Mouse (Mus musculus): ENCODE measurements around the gene Vim. TPM values are rescaled to one million over a fixed set of nuclear protein-coding genes. Genes with fewer than 3 reads are reported as not detected.

Vim gene
- total and polyA plus RNA-seq, 3 experiments = 264 to 528 (median 265) TPM

DNA sequence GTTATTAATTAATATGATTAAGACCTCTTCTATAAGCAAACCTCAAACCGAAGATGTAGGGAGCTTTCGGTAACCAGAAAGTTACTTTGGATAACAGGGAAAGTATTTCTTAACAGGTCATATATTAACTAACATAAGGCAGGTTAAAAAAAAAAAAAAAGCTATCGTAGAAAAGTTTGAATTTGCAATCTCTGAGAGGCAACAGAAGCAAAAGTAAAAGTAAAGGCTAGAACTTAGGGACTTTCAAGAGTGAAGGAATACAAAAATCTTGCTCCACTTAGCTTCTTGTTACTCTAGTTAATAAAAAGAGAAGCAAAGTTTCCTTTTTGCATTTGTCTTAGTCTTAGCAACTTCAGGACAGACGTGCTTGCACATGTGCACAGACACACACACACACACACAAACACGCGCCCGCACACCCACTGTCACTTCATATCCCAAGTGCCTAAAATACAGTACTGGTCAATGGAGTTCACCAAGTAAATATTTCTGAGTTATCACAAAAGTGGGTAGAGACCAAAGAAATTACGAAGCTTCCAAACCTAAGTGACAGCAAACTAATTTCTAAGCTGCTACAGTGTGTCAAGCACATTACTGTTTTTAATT is 30.1 kb upstream of the Vim start:
- H3K27ac ChIP-seq = peak overlapping the region; percentile 96
- intact Hi-C loops (cut with DNase I) = loop anchor here (1.0 kb wide), 1 partner anchor 31 kb away; no protein-coding TSS in a partner anchor
- H3K36me3 ChIP-seq (ENCODE audit: control insufficient read depth, insufficient read depth, low read length) = no peaks in the 10 kb centered on the region; the same call in 1 of the 2 replicates
- peaks cover 2% of the 10 kb centered on the region; the same call in 1 of the 2 replicates for H3K79me2 ChIP-seq (replicated peaks; ENCODE audit: control insufficient read depth, insufficient read depth, low read length)
- 21% methylated on average over 8 of the region's 8 CpGs for WGBS
- no peak for DNase-seq
- H3K27me3 ChIP-seq (ENCODE audit: control insufficient read depth, insufficient read depth, low read length) = no peaks in the 10 kb centered on the region
- H3K4me3 ChIP-seq = peak overlapping the region; percentile 80
- peaks cover 1% of the 10 kb centered on the region; the same call in 1 of the 2 replicates for H3K4me1 ChIP-seq (ENCODE audit: control insufficient read depth, insufficient read depth, low read length)
- peak overlapping the region; percentile 81 for H3K9ac ChIP-seq (ENCODE audit: low read depth, low read length)
- TF ChIP-seq CTCF (IDR thresholded peaks at IDR 0.05) = no peak
- no peak for TF ChIP-seq EP300 (IDR thresholded peaks at IDR 0.05; ENCODE audit: insufficient read depth, low read depth, low read length)
- TF ChIP-seq POLR2A (IDR thresholded peaks at IDR 0.05; ENCODE audit: insufficient read depth, low read depth, low read length) = no peak

DNA sequence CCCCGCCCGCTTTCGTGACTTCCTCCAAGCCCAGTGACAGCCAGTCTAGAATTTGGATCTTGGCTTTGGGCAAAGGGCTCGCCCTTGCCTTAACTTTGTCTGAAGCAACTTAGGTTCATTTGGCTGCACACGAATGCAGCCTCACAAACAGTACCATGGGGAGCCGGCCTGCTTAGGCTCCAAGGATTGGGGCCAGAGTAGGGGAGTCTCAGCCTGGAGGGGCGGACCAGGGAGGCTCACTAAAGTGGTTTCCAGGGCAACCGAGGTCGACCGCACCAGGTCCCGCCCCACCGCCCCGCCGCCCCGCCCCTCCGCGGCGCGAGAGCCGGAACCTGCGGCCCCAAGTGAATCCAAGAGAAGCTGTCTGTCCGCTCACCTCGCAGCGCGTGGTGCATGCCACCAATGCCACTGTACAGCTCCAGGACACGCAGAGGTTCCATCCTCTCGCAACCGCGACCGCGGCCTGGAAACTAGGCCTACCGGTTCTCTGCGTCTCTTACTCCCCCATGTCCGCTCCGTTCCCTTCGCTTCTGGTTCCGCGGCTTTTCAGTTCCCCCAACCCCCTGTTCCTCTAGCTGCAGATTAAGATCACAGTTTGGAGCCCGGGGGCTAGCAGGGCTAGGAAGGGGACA is 29.4 kb upstream of the Vim start, which contains the start of gene Trdmt1:
Gene Trdmt1 (minus strand): TSS at position 476 of the 632 bp plus-strand sequence.
- DNase-seq = peak; percentile 89 to 90
- no peaks in the 10 kb centered on the region for H3K27me3 ChIP-seq (ENCODE audit: control insufficient read depth, insufficient read depth, low read length)
- TF ChIP-seq POLR2A (IDR thresholded peaks at IDR 0.05; ENCODE audit: insufficient read depth, low read depth, low read length) (peak; percentile 78), CTCF (IDR thresholded peaks at IDR 0.05) (no peak), EP300 (IDR thresholded peaks at IDR 0.05; ENCODE audit: insufficient read depth, low read depth, low read length) (no peak)
- peak within 1 kb of the TSS; percentile 81 for H3K9ac ChIP-seq (ENCODE audit: low read depth, low read length)
- WGBS = under 1% methylated on average over 37 of the region's 39 CpGs
- no peaks in the 10 kb centered on the region; the same call in 1 of the 2 replicates for H3K36me3 ChIP-seq (ENCODE audit: control insufficient read depth, insufficient read depth, low read length)
- peak within 1 kb of the TSS; percentile 96 for H3K27ac ChIP-seq
- H3K79me2 ChIP-seq (replicated peaks; ENCODE audit: control insufficient read depth, insufficient read depth, low read length) = peaks cover 2% of the 10 kb centered on the region; the same call in 1 of the 2 replicates
- peaks cover 1% of the 10 kb centered on the region; the same call in 1 of the 2 replicates for H3K4me1 ChIP-seq (ENCODE audit: control insufficient read depth, insufficient read depth, low read length)
- intact Hi-C loops (cut with DNase I) = loop anchor here (1.0 kb wide), 1 partner anchor 30 kb away; no protein-coding TSS in a partner anchor
- peak within 1 kb of the TSS; percentile 80 for H3K4me3 ChIP-seq

DNA sequence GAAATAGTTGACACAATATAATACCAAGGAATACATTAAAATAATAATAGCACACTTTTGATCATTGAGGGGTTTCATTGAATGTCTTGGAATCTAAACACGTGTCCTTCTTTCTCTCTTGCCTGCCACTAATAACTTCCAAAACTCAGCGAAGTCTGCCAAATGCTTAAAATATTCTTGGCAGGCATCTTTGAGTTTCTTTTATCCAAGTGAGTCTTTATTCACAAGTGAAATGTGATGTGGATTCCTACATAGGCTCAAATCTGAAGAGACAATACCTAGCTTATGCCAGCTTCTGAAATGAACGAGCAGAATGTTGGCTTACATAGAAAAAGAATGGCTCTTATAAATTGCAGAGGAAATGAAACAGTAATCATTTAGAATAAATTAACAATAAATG is 25.0 kb upstream of the Vim start:
- H3K9ac ChIP-seq (ENCODE audit: low read depth, low read length) = no peak overlapping the region
- peaks cover under 1% of the 10 kb centered on the region; the same call in 1 of the 2 replicates for H3K4me1 ChIP-seq (ENCODE audit: control insufficient read depth, insufficient read depth, low read length)
- peaks cover 2% of the 10 kb centered on the region; the same call in 1 of the 2 replicates for H3K27me3 ChIP-seq (ENCODE audit: control insufficient read depth, insufficient read depth, low read length)
- intact Hi-C loops (cut with DNase I) = no loop called here
- H3K27ac ChIP-seq = no peak overlapping the region
- 47% methylated on average over 3 of the region's 3 CpGs for WGBS
- no peak for TF ChIP-seq EP300 (IDR thresholded peaks at IDR 0.05; ENCODE audit: insufficient read depth, low read depth, low read length)
- no peak for TF ChIP-seq POLR2A (IDR thresholded peaks at IDR 0.05; ENCODE audit: insufficient read depth, low read depth, low read length)
- TF ChIP-seq CTCF (IDR thresholded peaks at IDR 0.05) = no peak
- no peak overlapping the region for H3K4me3 ChIP-seq
- no peaks in the 10 kb centered on the region; the same call in 1 of the 2 replicates for H3K36me3 ChIP-seq (ENCODE audit: control insufficient read depth, insufficient read depth, low read length)
- no peaks in the 10 kb centered on the region for H3K79me2 ChIP-seq (replicated peaks; ENCODE audit: control insufficient read depth, insufficient read depth, low read length)
- no peak for DNase-seq

DNA sequence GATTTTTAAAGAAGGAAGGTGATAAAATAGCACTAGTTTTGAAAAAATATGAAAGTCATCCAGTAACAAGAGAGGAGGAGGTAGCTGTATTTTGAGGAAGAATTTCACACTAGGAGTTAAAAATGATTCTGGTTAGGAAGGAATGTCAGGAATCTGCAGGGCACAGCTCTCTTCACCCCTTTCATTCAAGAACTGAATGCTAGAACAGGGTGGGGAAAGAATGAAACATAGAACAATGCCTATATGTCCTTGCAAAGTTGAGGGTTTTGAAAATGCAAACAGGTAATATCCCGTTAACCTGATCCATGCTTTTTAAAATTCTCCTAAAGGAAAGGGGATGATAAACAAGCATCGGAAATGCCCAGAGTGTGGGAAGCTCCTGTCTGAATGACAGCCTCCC is 19.8 kb upstream of the Vim start:
- WGBS = 40% methylated on average over 2 of the region's 2 CpGs
- H3K4me3 ChIP-seq = no peak overlapping the region
- H3K79me2 ChIP-seq (replicated peaks; ENCODE audit: control insufficient read depth, insufficient read depth, low read length) = no peaks in the 10 kb centered on the region
- TF ChIP-seq CTCF (IDR thresholded peaks at IDR 0.05) (no peak), POLR2A (IDR thresholded peaks at IDR 0.05; ENCODE audit: insufficient read depth, low read depth, low read length) (no peak), EP300 (IDR thresholded peaks at IDR 0.05; ENCODE audit: insufficient read depth, low read depth, low read length) (no peak)
- peaks cover 2% of the 10 kb centered on the region; the same call in 1 of the 2 replicates for H3K27me3 ChIP-seq (ENCODE audit: control insufficient read depth, insufficient read depth, low read length)
- H3K4me1 ChIP-seq (ENCODE audit: control insufficient read depth, insufficient read depth, low read length) = peaks cover 6% of the 10 kb centered on the region
- H3K9ac ChIP-seq (ENCODE audit: low read depth, low read length) = no peak overlapping the region
- no peaks in the 10 kb centered on the region for H3K36me3 ChIP-seq (ENCODE audit: control insufficient read depth, insufficient read depth, low read length)
- intact Hi-C loops (cut with DNase I) = no loop called here
- H3K27ac ChIP-seq = no peak overlapping the region
- no peak for DNase-seq

DNA sequence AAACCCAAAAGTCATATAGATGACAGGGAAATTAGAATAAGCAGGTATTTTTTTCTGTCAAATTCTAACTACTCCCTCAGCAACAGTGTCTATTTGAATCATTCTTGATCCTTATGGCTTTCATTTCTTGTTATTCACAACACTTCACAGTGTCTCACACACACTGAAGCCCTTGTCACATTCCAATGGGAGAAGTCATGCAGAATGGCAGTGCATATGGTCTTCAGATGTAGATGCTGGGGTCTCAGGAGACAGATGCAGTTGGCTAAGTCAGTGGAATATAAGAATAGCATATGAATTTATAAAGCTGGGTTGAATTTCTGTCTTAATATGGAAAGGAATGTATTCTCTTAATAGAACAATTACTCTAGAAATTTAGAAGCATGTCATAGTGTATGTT is 17.5 kb upstream of the Vim start:
- H3K4me1 ChIP-seq (ENCODE audit: control insufficient read depth, insufficient read depth, low read length) = peaks cover 7% of the 10 kb centered on the region
- H3K79me2 ChIP-seq (replicated peaks; ENCODE audit: control insufficient read depth, insufficient read depth, low read length) = no peaks in the 10 kb centered on the region
- TF ChIP-seq EP300 (IDR thresholded peaks at IDR 0.05; ENCODE audit: insufficient read depth, low read depth, low read length) = no peak
- no peak for TF ChIP-seq CTCF (IDR thresholded peaks at IDR 0.05)
- no peak for TF ChIP-seq POLR2A (IDR thresholded peaks at IDR 0.05; ENCODE audit: insufficient read depth, low read depth, low read length)
- H3K27me3 ChIP-seq (ENCODE audit: control insufficient read depth, insufficient read depth, low read length) = no peaks in the 10 kb centered on the region
- no peaks in the 10 kb centered on the region for H3K36me3 ChIP-seq (ENCODE audit: control insufficient read depth, insufficient read depth, low read length)
- intact Hi-C loops (cut with DNase I) = no loop called here
- H3K27ac ChIP-seq = no peak overlapping the region
- H3K4me3 ChIP-seq = no peak overlapping the region
- no peak overlapping the region for H3K9ac ChIP-seq (ENCODE audit: low read depth, low read length)
- no peak for DNase-seq

Data from heart, adult 2 months (tissue).